Mouse (Mus musculus): ENCODE results near the gene Zpbp2. TPM values are rescaled to one million over a fixed set of nuclear protein-coding genes. Genes with fewer than 3 reads are reported as not detected.

Zpbp2 gene
- 274 and 283 TPM in 2 replicates for polyA plus RNA-seq (2012; rRNA removed)

GRCm38 (mm10) chr11:98550975-98551828 lies at the start of gene Zpbp2:
Gene Zpbp2, plus strand, starts transcription at chr11:98551097.
- TF ChIP-seq CTCF (IDR thresholded peaks at IDR 0.05; ENCODE audit: control insufficient read depth, insufficient read depth, insufficient replicate concordance, low read depth, low read length): no peak
- TF ChIP-seq POLR2A (IDR thresholded peaks at IDR 0.05; ENCODE audit: control insufficient read depth, low read depth, low read length): peak; percentile 91
- H3K4me3 ChIP-seq (ENCODE audit: control insufficient read depth, low read depth, low read length): peak within 1 kb of the TSS; percentile 85

GRCm38 (mm10) chr11:98504926-98505325 lies 46.0 kb upstream of the Zpbp2 start:
- no peaks in the 10 kb centered on the region for H3K4me1 ChIP-seq (ENCODE audit: control insufficient read depth, insufficient read depth, low read length)
- H3K4me3 ChIP-seq (ENCODE audit: control insufficient read depth, low read depth, low read length): no peak overlapping the region
- TF ChIP-seq POLR2A (IDR thresholded peaks at IDR 0.05; ENCODE audit: control insufficient read depth, low read depth, low read length): no peak
- no peak for TF ChIP-seq CTCF (IDR thresholded peaks at IDR 0.05; ENCODE audit: control insufficient read depth, insufficient read depth, insufficient replicate concordance, low read depth, low read length)
- no peaks in the 10 kb centered on the region for H3K27me3 ChIP-seq (ENCODE audit: control insufficient read depth, insufficient read depth, low read length)
- H3K27ac ChIP-seq (ENCODE audit: control insufficient read depth, insufficient read depth, low read depth, low read length): no peak overlapping the region
- H3K36me3 ChIP-seq (ENCODE audit: control insufficient read depth, insufficient read depth, low read length): no peaks in the 10 kb centered on the region

More at GRCm38 (mm10) chr11:98550975-98551828, at the start of gene Zpbp2:
- H3K27ac ChIP-seq (ENCODE audit: control insufficient read depth, insufficient read depth, low read depth, low read length): peak within 1 kb of the TSS; percentile 87
- no peaks in the 10 kb centered on the region for H3K36me3 ChIP-seq (ENCODE audit: control insufficient read depth, insufficient read depth, low read length)
- H3K4me1 ChIP-seq (ENCODE audit: control insufficient read depth, insufficient read depth, low read length): peaks cover 6% of the 10 kb centered on the region
- no peaks in the 10 kb centered on the region for H3K27me3 ChIP-seq (ENCODE audit: control insufficient read depth, insufficient read depth, low read length)

DNA sequence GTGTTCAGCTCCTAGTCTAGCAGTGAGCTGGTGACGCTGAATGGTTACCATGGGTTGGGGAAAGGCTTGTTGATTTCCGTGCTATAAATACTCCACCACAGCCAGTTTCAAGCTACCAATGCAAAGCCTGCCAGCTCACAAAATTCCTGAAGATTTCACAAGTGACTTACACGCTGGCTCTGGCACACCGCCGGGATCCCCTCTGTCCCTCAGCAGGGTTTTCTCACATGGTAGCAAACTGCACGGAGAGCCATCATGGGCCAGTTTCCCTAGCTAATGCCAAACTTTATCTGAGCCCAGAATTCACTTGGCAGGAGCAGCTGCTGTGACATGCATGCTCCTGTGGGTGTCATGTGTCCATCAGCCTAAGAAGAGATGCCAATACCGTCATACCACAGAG lies 41.5 kb upstream of the Zpbp2 start:
- no peak for TF ChIP-seq POLR2A (IDR thresholded peaks at IDR 0.05; ENCODE audit: control insufficient read depth, low read depth, low read length)
- no peak for TF ChIP-seq CTCF (IDR thresholded peaks at IDR 0.05; ENCODE audit: control insufficient read depth, insufficient read depth, insufficient replicate concordance, low read depth, low read length)
- Histone ChIP-seq H3K27ac (ENCODE audit: control insufficient read depth, insufficient read depth, low read depth, low read length) (no peak overlapping the region), H3K36me3 (ENCODE audit: control insufficient read depth, insufficient read depth, low read length) (no peaks in the 10 kb centered on the region)

GRCm38 (mm10) chr11:98510125-98510524 lies 40.8 kb upstream of the Zpbp2 start:
- no peak for TF ChIP-seq POLR2A (IDR thresholded peaks at IDR 0.05; ENCODE audit: control insufficient read depth, low read depth, low read length)
- no peak for TF ChIP-seq CTCF (IDR thresholded peaks at IDR 0.05; ENCODE audit: control insufficient read depth, insufficient read depth, insufficient replicate concordance, low read depth, low read length)
- no peak overlapping the region for H3K4me3 ChIP-seq (ENCODE audit: control insufficient read depth, low read depth, low read length)
- no peaks in the 10 kb centered on the region for H3K36me3 ChIP-seq (ENCODE audit: control insufficient read depth, insufficient read depth, low read length)
- no peak overlapping the region for H3K27ac ChIP-seq (ENCODE audit: control insufficient read depth, insufficient read depth, low read depth, low read length)
- peaks cover 7% of the 10 kb centered on the region for H3K4me1 ChIP-seq (ENCODE audit: control insufficient read depth, insufficient read depth, low read length)
- H3K27me3 ChIP-seq (ENCODE audit: control insufficient read depth, insufficient read depth, low read length): no peaks in the 10 kb centered on the region

More for the DNA sequence above, 41.5 kb upstream of the Zpbp2 start:
- H3K4me3 ChIP-seq (ENCODE audit: control insufficient read depth, low read depth, low read length): no peak overlapping the region
- no peaks in the 10 kb centered on the region for H3K27me3 ChIP-seq (ENCODE audit: control insufficient read depth, insufficient read depth, low read length)
- H3K4me1 ChIP-seq (ENCODE audit: control insufficient read depth, insufficient read depth, low read length): peaks cover 7% of the 10 kb centered on the region

DNA sequence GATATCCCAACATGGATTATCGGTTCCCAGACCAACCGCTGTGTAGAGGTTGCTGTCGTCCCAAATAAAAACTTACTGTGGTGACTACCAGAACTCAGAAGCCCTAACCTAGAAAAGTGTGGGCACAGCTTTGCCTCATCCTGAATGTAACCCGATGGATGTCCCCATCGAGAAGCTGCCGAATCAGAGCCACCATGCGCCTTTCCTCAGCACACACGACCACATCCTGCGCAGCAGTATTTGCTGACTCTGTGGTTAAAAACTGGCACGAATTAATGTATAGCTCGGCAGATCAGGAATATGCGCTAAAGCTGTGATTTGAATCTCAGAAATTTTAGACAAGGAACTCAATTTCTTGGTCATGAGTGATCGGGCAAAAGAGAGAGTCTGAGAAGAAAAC lies 38.0 kb upstream of the Zpbp2 start:
- Histone ChIP-seq H3K36me3 (ENCODE audit: control insufficient read depth, insufficient read depth, low read length) (no peaks in the 10 kb centered on the region), H3K27ac (ENCODE audit: control insufficient read depth, insufficient read depth, low read depth, low read length) (no peak overlapping the region), H3K4me3 (ENCODE audit: control insufficient read depth, low read depth, low read length) (no peak overlapping the region), H3K27me3 (ENCODE audit: control insufficient read depth, insufficient read depth, low read length) (no peaks in the 10 kb centered on the region), H3K4me1 (ENCODE audit: control insufficient read depth, insufficient read depth, low read length) (peaks cover 7% of the 10 kb centered on the region)
- TF ChIP-seq CTCF (IDR thresholded peaks at IDR 0.05; ENCODE audit: control insufficient read depth, insufficient read depth, insufficient replicate concordance, low read depth, low read length): no peak
- TF ChIP-seq POLR2A (IDR thresholded peaks at IDR 0.05; ENCODE audit: control insufficient read depth, low read depth, low read length): no peak

- Histone ChIP-seq H3K4me3 (ENCODE audit: control insufficient read depth, low read depth, low read length) (no peak overlapping the region), H3K27me3 (ENCODE audit: control insufficient read depth, insufficient read depth, low read length) (no peaks in the 10 kb centered on the region), H3K4me1 (ENCODE audit: control insufficient read depth, insufficient read depth, low read length) (peaks cover 7% of the 10 kb centered on the region), H3K36me3 (ENCODE audit: control insufficient read depth, insufficient read depth, low read length) (no peaks in the 10 kb centered on the region), H3K27ac (ENCODE audit: control insufficient read depth, insufficient read depth, low read depth, low read length) (no peak overlapping the region)
- TF ChIP-seq POLR2A (IDR thresholded peaks at IDR 0.05; ENCODE audit: control insufficient read depth, low read depth, low read length) (no peak), CTCF (IDR thresholded peaks at IDR 0.05; ENCODE audit: control insufficient read depth, insufficient read depth, insufficient replicate concordance, low read depth, low read length) (no peak)
Observed at GRCm38 (mm10) chr11:98513356-98513936, 37.5 kb upstream of the Zpbp2 start.

DNA sequence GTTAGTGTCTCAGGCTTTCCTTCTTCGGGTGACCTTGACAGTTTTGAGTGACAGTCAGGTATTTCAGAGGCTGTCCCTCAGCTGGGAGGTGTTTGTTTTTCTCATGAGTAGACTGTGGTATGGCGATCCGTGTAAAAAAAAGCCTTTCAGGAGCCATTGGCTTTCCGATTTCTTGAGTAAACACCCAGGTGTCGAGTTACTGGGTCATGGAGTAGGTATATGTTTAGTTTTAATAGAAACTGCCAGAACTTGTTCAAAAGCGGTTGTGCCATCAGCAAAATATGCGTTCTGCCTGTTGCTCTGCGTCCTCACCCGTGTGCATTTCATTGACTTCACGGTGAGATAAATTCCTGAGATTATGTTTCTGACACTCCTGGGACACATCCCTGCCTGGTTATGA lies 30.4 kb upstream of the Zpbp2 start:
- no peaks in the 10 kb centered on the region for H3K4me1 ChIP-seq (ENCODE audit: control insufficient read depth, insufficient read depth, low read length)
- no peaks in the 10 kb centered on the region for H3K27me3 ChIP-seq (ENCODE audit: control insufficient read depth, insufficient read depth, low read length)
- TF ChIP-seq POLR2A (IDR thresholded peaks at IDR 0.05; ENCODE audit: control insufficient read depth, low read depth, low read length) (no peak), CTCF (IDR thresholded peaks at IDR 0.05; ENCODE audit: control insufficient read depth, insufficient read depth, insufficient replicate concordance, low read depth, low read length) (no peak)
- H3K4me3 ChIP-seq (ENCODE audit: control insufficient read depth, low read depth, low read length): no peak overlapping the region
- no peak overlapping the region for H3K27ac ChIP-seq (ENCODE audit: control insufficient read depth, insufficient read depth, low read depth, low read length)
- no peaks in the 10 kb centered on the region for H3K36me3 ChIP-seq (ENCODE audit: control insufficient read depth, insufficient read depth, low read length)

All from testis, adult 2 months (tissue).